Mouse (Mus musculus): ENCODE results near the gene Cdnf. TPM values are rescaled to one million over a fixed set of nuclear protein-coding genes. Genes with fewer than 3 reads are reported as not detected.

Gene Cdnf
- total and polyA plus RNA-seq, 3 experiments = 0.17 to 1.6 (median 0.49) TPM

DNA sequence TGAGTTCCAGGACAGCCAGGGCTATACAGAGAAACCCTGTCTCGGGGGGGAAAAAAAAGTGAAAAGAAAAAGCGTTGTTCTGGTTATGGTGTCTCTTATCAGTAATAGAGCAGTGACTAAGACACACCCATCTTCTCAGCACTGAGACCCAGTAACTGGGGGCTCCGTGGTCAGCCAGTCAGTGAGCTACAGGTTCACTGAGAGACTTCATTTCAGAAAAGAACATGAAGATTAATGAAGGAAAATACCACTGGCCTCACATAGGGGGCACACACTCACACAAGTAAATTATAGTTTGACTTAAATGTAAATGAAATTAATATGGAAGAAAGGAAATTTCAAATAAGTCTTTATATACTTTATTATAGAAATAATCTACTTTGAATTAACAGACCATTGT, 32.6 kb upstream of the Cdnf start:
- H3K4me3 ChIP-seq (ENCODE audit: low read depth, low read length) = no peak overlapping the region
- no peaks in the 10 kb centered on the region for H3K9me3 ChIP-seq (replicated peaks)
- ATAC-seq (ENCODE audit: extremely low read depth, insufficient number of reproducible peaks, low FRiP score, poor library complexity, severe bottlenecking) (0 out of 2 replicates have a peak, but pooled peaks have one; percentile 38), DNase-seq (ENCODE audit: low spot score) (no peak)
- H3K4me1 ChIP-seq (ENCODE audit: insufficient read depth, low read depth, low read length) = peaks cover 12% of the 10 kb centered on the region
- TF ChIP-seq POLR2AphosphoS5 (IDR thresholded peaks at IDR 0.05; ENCODE audit: insufficient replicate concordance, low read depth, low read length) = no peak
- TF ChIP-seq CTCF (IDR thresholded peaks at IDR 0.05; ENCODE audit: low read depth, low read length) = no peak
- no peak for TF ChIP-seq GATA1 (IDR thresholded peaks at IDR 0.05; ENCODE audit: borderline replicate concordance, low read length)
- no peak for TF ChIP-seq TAL1 (conservative IDR thresholded peaks at IDR 0.05; ENCODE audit: low read depth, low read length)
- TF ChIP-seq GATA2 (IDR thresholded peaks at IDR 0.05; ENCODE audit: borderline replicate concordance, low read depth, low read length) = no peak
- H3K27me3 ChIP-seq (ENCODE audit: insufficient read depth, low read length) = no peaks in the 10 kb centered on the region
- peaks cover 15% of the 10 kb centered on the region for H3K36me3 ChIP-seq (replicated peaks)

DNA sequence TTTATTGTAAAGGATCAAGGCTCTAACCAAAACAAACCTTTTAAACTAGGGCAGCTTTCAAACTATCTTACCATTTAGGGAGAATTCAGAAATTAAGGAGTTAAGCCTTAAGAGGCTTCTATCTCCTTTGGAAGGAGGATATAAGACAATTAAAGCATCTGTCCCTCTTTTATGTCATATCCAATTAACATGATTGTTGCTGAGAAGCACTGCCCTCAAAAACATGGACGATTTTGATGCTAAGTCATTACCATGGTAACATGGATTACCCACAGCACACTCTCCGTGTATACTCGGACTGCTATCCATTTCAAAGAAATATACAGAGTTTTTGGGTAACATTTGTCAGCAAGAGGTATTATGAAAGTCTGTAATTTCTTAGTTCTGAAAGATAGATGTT, 23.0 kb upstream of the Cdnf start:
- DNase-seq (ENCODE audit: low spot score) (no peak), ATAC-seq (ENCODE audit: extremely low read depth, insufficient number of reproducible peaks, low FRiP score, poor library complexity, severe bottlenecking) (no peak)
- peaks cover 56% of the 10 kb centered on the region for H3K36me3 ChIP-seq (replicated peaks)
- H3K4me1 ChIP-seq (ENCODE audit: insufficient read depth, low read depth, low read length) = peaks cover 7% of the 10 kb centered on the region; the same call in 1 of the 2 replicates
- no peak overlapping the region for H3K4me3 ChIP-seq (ENCODE audit: low read depth, low read length)
- TF ChIP-seq POLR2AphosphoS5 (IDR thresholded peaks at IDR 0.05; ENCODE audit: insufficient replicate concordance, low read depth, low read length) (no peak), GATA1 (IDR thresholded peaks at IDR 0.05; ENCODE audit: borderline replicate concordance, low read length) (no peak), GATA2 (IDR thresholded peaks at IDR 0.05; ENCODE audit: borderline replicate concordance, low read depth, low read length) (no peak), CTCF (IDR thresholded peaks at IDR 0.05; ENCODE audit: low read depth, low read length) (no peak), TAL1 (conservative IDR thresholded peaks at IDR 0.05; ENCODE audit: low read depth, low read length) (no peak)
- H3K9me3 ChIP-seq (replicated peaks) = no peaks in the 10 kb centered on the region
- H3K27me3 ChIP-seq (ENCODE audit: insufficient read depth, low read length) = no peaks in the 10 kb centered on the region

GRCm38 (mm10) chr2:3493833-3494409, 18.9 kb upstream of the Cdnf start:
- Histone ChIP-seq H3K27me3 (ENCODE audit: insufficient read depth, low read length) (no peaks in the 10 kb centered on the region), H3K4me1 (ENCODE audit: insufficient read depth, low read depth, low read length) (peaks cover 7% of the 10 kb centered on the region; the same call in 1 of the 2 replicates), H3K4me3 (ENCODE audit: low read depth, low read length) (no peak overlapping the region), H3K9me3 (replicated peaks) (no peaks in the 10 kb centered on the region), H3K36me3 (replicated peaks) (peaks cover 90% of the 10 kb centered on the region)
- ATAC-seq (ENCODE audit: extremely low read depth, insufficient number of reproducible peaks, low FRiP score, poor library complexity, severe bottlenecking) (peak; percentile 15; the same call in 1 of the 2 replicates), DNase-seq (ENCODE audit: low spot score) (no peak)
- TF ChIP-seq CTCF (IDR thresholded peaks at IDR 0.05; ENCODE audit: low read depth, low read length) (no peak), POLR2AphosphoS5 (IDR thresholded peaks at IDR 0.05; ENCODE audit: insufficient replicate concordance, low read depth, low read length) (no peak), GATA2 (IDR thresholded peaks at IDR 0.05; ENCODE audit: borderline replicate concordance, low read depth, low read length) (no peak), TAL1 (conservative IDR thresholded peaks at IDR 0.05; ENCODE audit: low read depth, low read length) (no peak), GATA1 (IDR thresholded peaks at IDR 0.05; ENCODE audit: borderline replicate concordance, low read length) (no peak)

GRCm38 (mm10) chr2:3499543-3499942, 13.3 kb upstream of the Cdnf start:
- H3K36me3 ChIP-seq (replicated peaks) = peaks cover 82% of the 10 kb centered on the region
- no peaks in the 10 kb centered on the region for H3K9me3 ChIP-seq (replicated peaks)
- H3K4me1 ChIP-seq (ENCODE audit: insufficient read depth, low read depth, low read length) = peaks cover 5% of the 10 kb centered on the region
- DNase-seq (ENCODE audit: low spot score) = no peak
- H3K4me3 ChIP-seq (ENCODE audit: low read depth, low read length) = no peak overlapping the region
- no peaks in the 10 kb centered on the region for H3K27me3 ChIP-seq (ENCODE audit: insufficient read depth, low read length)
- ATAC-seq (ENCODE audit: extremely low read depth, insufficient number of reproducible peaks, low FRiP score, poor library complexity, severe bottlenecking) = no peak
- TF ChIP-seq POLR2AphosphoS5 (IDR thresholded peaks at IDR 0.05; ENCODE audit: insufficient replicate concordance, low read depth, low read length) = no peak

DNA sequence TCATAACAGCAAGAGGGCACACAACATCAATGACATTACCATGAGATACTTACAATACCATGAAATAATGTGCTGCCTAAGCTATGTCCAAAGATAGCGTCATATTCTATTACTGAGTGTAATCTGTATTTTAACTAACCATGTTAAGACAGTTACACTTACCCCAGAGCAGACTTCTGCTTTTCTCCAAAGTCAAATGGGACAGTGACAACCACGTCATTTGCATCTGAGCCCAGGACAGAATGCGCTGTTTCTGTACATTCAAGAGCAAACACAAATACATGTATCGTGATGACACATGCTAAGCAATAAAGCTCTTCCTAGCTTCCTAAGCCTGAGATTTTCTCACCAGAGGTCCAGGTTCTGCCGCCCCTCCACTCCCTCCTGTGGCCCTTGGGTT, 11.9 kb upstream of the Cdnf start:
- Histone ChIP-seq H3K4me3 (ENCODE audit: low read depth, low read length) (no peak overlapping the region), H3K27me3 (ENCODE audit: insufficient read depth, low read length) (no peaks in the 10 kb centered on the region), H3K4me1 (ENCODE audit: insufficient read depth, low read depth, low read length) (peaks cover 12% of the 10 kb centered on the region), H3K36me3 (replicated peaks) (peaks cover 82% of the 10 kb centered on the region), H3K9me3 (replicated peaks) (no peaks in the 10 kb centered on the region)
- TF ChIP-seq POLR2AphosphoS5 (IDR thresholded peaks at IDR 0.05; ENCODE audit: insufficient replicate concordance, low read depth, low read length) = no peak
- no peak for TF ChIP-seq TAL1 (conservative IDR thresholded peaks at IDR 0.05; ENCODE audit: low read depth, low read length)
- no peak for TF ChIP-seq GATA1 (IDR thresholded peaks at IDR 0.05; ENCODE audit: borderline replicate concordance, low read length)
- TF ChIP-seq GATA2 (IDR thresholded peaks at IDR 0.05; ENCODE audit: borderline replicate concordance, low read depth, low read length) = no peak
- no peak for TF ChIP-seq CTCF (IDR thresholded peaks at IDR 0.05; ENCODE audit: low read depth, low read length)
- ATAC-seq (ENCODE audit: extremely low read depth, insufficient number of reproducible peaks, low FRiP score, poor library complexity, severe bottlenecking) (no peak), DNase-seq (ENCODE audit: low spot score) (no peak)

DNA sequence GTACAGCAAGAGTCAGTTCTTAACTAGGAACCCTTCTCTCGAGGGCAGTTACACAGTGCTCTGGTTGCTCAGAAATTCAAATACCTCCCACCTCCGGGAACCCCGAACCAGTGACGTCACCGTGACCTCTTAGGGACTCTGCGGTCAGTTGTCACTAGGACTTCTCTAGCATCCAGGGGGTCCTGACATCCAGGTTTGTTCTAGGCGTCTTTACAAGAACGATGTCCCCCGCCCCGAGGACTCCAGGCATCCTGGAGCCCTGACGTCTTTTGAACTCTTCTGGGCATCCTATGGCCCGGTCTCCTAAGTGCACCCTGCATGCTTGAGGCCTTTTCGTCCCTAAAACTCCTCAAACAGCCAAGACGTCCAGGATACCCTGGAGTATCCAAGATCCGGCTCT, 754 bp upstream of the Cdnf start:
- Histone ChIP-seq H3K9me3 (replicated peaks) (no peaks in the 10 kb centered on the region), H3K27me3 (ENCODE audit: insufficient read depth, low read length) (no peaks in the 10 kb centered on the region), H3K4me3 (ENCODE audit: low read depth, low read length) (peak overlapping the region; percentile 88), H3K36me3 (replicated peaks) (peaks cover 42% of the 10 kb centered on the region), H3K4me1 (ENCODE audit: insufficient read depth, low read depth, low read length) (peaks cover 26% of the 10 kb centered on the region)
- TF ChIP-seq GATA1 (IDR thresholded peaks at IDR 0.05; ENCODE audit: borderline replicate concordance, low read length) = no peak
- no peak for TF ChIP-seq TAL1 (conservative IDR thresholded peaks at IDR 0.05; ENCODE audit: low read depth, low read length)
- no peak for TF ChIP-seq GATA2 (IDR thresholded peaks at IDR 0.05; ENCODE audit: borderline replicate concordance, low read depth, low read length)
- no peak for TF ChIP-seq POLR2AphosphoS5 (IDR thresholded peaks at IDR 0.05; ENCODE audit: insufficient replicate concordance, low read depth, low read length)
- TF ChIP-seq CTCF (IDR thresholded peaks at IDR 0.05; ENCODE audit: low read depth, low read length) = no peak
- ATAC-seq (ENCODE audit: extremely low read depth, insufficient number of reproducible peaks, low FRiP score, poor library complexity, severe bottlenecking) (no peak), DNase-seq (ENCODE audit: low spot score) (peak; percentile 48)
